Mouse (Mus musculus) embryonic fibroblast, embryonic 13.5 days (primary cell): ENCODE measurements around the gene Rcor3. TPM values are rescaled to one million over a fixed set of nuclear protein-coding genes. Genes with fewer than 3 reads are reported as not detected.

ENCODE experiments used
- H3K27ac ChIP-seq: 2 replicates; pipeline ENCODE4 v1.5.1; 2012; ENCODE audit warnings: low read length, control low read depth, inconsistent platforms; ENCODE audit not compliant: insufficient read depth
- H3K4me1 ChIP-seq: 2 replicates; pipeline ENCODE4 v1.6.1; 2011; ENCODE audit warnings: low read length; ENCODE audit not compliant: control insufficient read depth, insufficient read depth
- H3K4me3 ChIP-seq: 2 replicates; pipeline ENCODE4 v1.5.1; 2011; ENCODE audit warnings: mild to moderate bottlenecking, control low read depth, low read length; ENCODE audit not compliant: insufficient read depth
- CTCF ChIP-seq: IDR thresholded peaks from 2 replicates; pipeline ENCODE4 v1.5.1; 2011; ENCODE audit warnings: mild to moderate bottlenecking, control low read depth, low read length, moderate library complexity, borderline replicate concordance; ENCODE audit not compliant: insufficient read depth
- POLR2A ChIP-seq: IDR thresholded peaks from 2 replicates; pipeline ENCODE4 v1.6.1; 2011; ENCODE audit warnings: low read depth, mild to moderate bottlenecking, control low read depth, low read length, moderate library complexity
- polyA plus RNA-seq: library from polyadenylated mRNA; stranded (reverse); fragments of >200 nt; gene quantifications from 2 replicates; pipeline ENCODE4 v1.2.4, GENCODE M21; 2011; ENCODE audit warnings: low read depth; ENCODE audit not compliant: missing spikeins, insufficient read length

The Rcor3 gene
- polyA plus RNA-seq, 1 experiment: 50.2 TPM

DNA sequence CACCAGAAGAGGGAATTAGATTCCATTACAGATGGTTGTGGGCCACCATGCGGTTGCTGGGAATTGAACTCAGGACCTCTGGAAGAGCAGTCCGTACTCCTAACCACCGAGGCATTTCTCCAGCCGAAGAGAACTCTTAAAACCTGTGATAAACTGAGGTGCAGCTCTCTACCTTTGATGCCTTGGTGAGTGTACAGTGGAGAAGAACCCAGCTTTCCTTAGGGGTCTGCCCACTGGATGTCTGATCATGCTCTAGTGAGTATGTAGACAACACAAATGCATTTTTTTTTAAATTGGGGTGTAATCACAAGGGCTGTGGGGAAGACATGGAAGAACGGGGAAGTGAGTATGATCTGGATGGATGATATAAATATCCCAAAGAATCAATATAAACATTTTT lies 42.2 kb downstream of the Rcor3 start:
- no peak for TF ChIP-seq CTCF
- TF ChIP-seq POLR2A: no peak
- no peak overlapping the region for H3K27ac ChIP-seq
- no peak overlapping the region for H3K4me3 ChIP-seq
- H3K4me1 ChIP-seq: peaks cover 3% of the 10 kb centered on the region; the same call in 1 of the 2 replicates

DNA sequence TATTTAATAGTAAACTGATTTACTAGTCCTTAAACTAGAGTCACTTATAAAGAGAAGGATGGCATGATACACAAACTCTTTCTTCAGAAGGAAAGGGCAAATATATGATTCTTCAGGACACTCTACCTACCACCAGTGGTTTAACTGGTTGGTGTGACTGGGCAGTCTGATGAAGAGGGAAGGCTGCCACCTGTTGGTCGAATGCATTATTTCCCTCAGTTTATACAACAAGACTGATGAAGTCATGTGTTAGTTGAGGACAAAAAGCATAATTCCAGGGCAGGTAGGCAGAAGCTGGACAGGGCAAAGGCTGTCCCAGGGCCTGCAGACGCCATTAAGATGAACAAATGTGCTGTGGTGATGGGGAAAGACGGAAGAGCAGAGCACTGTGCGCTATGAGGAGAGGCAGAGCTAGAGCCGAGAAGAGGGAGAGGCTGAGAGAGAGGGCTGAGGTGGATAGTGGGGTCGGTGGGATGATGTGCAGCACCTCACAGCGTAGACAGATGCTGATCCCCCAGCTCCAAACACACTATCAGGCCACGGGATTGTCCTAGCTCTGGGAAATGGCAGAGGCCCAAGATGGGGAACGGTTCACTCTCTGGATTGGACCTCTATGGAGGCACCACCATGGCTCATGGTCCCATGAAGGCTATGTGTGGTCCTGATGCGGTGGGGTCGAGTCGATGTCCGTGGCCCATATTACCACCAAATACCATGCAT lies 43.3 kb downstream of the Rcor3 start:
- no peak overlapping the region for H3K4me3 ChIP-seq
- H3K4me1 ChIP-seq: peaks cover 3% of the 10 kb centered on the region; the same call in 1 of the 2 replicates
- no peak overlapping the region for H3K27ac ChIP-seq
- TF ChIP-seq CTCF (peak; percentile 51; the same call in 1 of the 2 replicates), POLR2A (no peak)

DNA sequence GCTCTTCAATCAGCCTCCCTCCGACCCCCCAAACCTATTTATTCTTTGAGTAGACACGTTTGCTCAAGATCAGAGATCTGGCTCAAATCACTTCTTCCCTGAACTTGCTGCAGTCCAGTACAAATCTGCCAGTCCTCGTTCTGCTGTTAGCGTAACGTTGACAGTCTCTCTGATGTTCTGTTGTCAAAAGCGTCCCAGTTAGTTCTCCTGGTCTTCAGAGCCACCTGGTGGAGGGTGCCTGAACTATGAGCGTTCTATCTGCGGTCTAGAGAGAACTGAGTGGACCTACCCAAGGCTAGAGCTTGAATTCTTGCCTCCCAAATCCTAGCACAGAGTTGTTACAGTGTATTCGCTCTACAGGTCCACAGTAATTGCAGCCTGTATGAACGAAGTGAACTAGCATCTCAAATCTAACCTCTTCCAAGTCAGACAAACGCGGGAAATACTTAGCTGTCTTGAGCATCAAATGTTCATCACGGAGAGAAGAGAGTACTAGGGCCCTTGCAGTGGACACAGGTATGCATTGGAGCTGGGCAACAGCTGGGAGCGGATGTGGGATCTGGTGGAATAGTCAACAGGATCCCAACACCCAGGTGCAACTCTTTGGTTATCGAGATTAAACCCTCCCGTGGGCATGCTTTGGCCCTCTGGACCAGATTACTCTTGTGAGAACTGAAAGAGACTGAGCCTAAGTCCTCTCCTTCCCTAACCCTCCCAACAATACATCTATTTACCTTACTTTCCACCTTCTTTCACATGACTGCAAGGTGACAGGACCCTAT lies 44.8 kb downstream of the Rcor3 start:
- Histone ChIP-seq H3K4me3 (peak overlapping the region; percentile 28), H3K4me1 (peaks cover 3% of the 10 kb centered on the region; the same call in 1 of the 2 replicates), H3K27ac (no peak overlapping the region)
- no peak for TF ChIP-seq POLR2A
- TF ChIP-seq CTCF: peak; percentile 78; the same call in 1 of the 2 replicates

DNA sequence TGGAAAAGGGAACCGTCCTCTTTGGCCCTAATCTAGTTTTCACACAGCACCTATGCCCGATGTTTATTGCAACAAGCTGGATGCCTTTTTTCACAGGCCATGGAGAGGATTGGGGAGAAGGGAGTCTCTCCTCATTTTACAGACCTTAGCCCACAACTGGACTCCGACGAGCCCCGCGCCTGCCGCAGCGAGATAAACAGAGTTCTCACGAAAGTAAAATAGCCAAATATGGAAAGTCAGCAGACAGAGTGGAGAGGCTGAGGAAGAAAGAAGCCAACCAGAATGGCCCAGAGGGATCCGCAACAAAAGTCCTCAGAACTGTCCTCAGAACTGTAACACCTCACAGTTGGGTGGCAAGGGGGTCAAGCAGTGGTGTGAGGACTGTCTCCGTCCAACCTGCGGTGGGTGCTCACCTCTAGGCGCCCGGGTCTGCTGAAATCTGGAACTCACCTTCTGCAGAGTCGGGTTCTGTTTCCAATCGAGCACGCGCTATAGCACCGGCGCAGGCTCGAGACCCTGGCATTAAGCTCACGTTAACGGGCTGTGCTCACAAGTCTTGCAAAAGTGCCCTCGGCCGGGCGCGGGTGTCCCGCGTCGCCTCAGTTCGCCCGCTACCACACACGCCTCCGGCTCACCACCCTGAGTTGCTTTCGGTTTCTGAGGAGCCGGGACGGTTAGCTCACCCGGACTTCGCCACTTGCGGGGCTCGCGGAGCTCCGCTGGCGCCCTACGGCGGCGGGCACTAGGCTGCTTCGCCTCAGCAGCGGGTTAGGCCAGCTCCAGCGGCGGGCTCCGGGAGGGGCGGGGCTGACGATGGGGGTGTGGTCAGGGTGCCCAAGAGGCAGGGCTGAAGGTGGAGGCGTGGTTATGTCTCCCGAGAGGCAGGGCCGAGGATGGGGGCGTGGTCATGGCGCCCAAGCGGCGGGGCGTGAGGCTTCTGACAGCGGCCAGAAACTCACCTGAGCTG lies 45.8 kb downstream of the Rcor3 start, which contains the start of gene Traf5:
Traf5 (minus strand) TSS at position 754 of the 967 bp plus-strand sequence.
- peak; percentile 87 for TF ChIP-seq POLR2A
- TF ChIP-seq CTCF: no peak
- H3K4me3 ChIP-seq: peak within 1 kb of the TSS; percentile 71

DNA sequence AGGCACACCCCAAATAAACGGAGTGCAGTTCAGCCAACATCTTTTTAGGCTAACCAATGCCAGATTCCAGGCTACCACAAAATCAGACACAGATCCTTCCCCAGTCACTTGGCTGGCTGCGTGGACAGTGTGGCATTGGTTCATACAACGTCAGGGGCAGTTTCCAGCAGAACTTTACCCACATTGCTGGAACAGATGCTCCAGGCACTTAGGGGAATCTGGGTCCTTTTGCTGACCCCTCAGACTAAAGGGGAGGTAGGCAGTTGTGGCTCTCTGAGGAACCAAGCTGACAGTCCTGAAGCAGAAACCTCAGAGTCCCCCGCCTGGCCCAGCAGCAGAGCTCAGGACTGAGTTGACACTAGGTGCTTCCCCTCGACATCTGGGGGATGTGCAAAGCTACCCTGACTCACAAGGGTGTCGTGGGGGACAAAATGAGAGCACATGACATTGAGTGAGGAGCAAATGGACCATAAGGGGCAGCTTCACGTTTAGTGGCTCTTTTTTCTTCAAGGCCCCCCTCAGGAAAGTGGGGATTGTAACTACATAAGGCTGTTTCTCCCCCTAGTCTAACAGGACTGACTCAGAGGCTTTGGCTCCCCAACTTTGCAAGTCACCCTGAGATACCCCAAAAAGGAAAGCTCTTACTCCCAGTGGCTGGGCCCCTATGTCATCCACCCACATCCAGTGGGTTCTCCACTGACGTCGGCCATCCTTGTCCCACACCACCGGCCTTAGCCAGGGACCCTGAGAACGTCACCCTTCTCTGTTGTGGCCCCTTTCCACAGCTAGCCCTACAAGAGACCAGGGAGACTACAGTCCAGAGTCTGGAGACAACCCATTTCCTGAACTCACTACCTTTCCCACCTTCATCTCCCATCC lies 46.9 kb downstream of the Rcor3 start:
- Histone ChIP-seq H3K27ac (peak overlapping the region; percentile 76), H3K4me1 (peaks cover 3% of the 10 kb centered on the region; the same call in 1 of the 2 replicates)

More for the DNA sequence above, 45.8 kb downstream of the Rcor3 start, which contains the start of gene Traf5:
- H3K27ac ChIP-seq: peak within 1 kb of the TSS; percentile 76
- H3K4me1 ChIP-seq: peaks cover 3% of the 10 kb centered on the region; the same call in 1 of the 2 replicates

DNA sequence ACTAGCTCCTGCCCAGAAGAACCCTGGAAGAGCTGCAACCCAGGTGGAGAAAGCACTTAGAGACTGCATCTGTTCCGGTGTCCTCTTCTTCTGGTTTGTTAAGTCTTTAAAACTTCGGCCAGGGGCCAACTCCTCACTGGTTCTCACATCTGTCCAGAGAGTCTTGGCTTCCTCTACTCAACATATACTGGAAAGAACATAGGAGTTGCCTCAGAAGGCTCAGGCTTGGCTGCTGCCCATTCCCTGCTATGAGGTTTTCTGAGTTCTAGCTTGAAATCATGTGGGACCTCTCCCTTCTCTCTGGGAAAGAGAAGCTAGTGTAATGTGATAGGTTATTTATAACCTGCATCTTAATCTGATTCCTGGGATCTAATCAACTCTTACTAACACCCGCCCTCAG lies 47.6 kb downstream of the Rcor3 start:
- Histone ChIP-seq H3K4me3 (no peak overlapping the region), H3K4me1 (peaks cover 3% of the 10 kb centered on the region; the same call in 1 of the 2 replicates), H3K27ac (no peak overlapping the region)
- TF ChIP-seq POLR2A (no peak), CTCF (no peak)

More for the DNA sequence above, 46.9 kb downstream of the Rcor3 start:
- H3K4me3 ChIP-seq: peak overlapping the region; percentile 71; the same call in 1 of the 2 replicates
- TF ChIP-seq CTCF: no peak
- TF ChIP-seq POLR2A: no peak

DNA sequence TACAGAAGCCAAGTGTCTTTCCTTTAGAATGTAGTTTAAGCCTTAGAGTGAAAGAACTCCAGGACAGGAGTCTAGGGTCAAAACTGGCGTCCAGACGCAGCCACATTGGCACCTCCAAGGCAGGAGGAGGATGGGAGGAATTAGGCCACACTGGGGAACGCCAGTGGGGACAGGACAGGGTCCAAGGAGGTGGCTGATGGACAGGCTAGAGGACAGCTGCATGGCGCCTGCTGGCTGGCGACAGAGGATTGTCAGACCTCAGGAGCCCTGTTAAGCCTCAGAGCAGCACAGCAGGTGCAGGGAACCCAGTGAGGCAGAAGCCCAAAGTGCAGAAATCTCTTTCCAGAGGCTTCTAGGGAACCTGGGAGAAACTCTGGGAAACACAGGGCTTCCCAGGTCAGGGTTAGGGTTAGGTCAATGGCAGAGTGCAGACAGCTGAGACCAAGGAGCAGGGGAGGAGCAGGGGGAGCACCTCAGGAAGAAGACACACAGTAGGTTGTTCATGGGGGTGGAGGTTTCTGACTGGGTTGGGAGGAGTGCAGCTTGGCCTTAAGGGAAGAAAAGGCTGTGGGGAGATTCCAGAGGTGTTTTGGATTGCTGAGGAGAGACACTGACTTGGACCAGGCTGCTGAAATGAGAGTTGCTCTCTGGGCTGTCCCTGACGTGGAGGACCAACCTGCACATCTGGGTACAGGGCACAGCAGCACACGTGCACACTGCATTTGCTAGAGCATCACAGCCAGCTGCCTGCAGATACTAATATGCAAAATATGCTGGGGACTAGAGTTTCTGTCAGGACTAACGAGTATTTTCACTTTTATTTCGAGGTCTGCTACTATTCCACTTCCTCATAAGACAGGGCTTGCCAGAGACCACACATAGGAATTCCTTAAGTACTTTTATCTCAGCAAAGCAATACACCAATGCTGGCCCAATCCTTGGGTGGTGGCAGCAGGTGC lies 48.4 kb downstream of the Rcor3 start:
- Histone ChIP-seq H3K4me1 (peaks cover 3% of the 10 kb centered on the region; the same call in 1 of the 2 replicates), H3K27ac (no peak overlapping the region), H3K4me3 (no peak overlapping the region)
- TF ChIP-seq POLR2A: no peak
- no peak for TF ChIP-seq CTCF
